Mouse (Mus musculus): ENCODE measurements around the gene Fat4.

DNA sequence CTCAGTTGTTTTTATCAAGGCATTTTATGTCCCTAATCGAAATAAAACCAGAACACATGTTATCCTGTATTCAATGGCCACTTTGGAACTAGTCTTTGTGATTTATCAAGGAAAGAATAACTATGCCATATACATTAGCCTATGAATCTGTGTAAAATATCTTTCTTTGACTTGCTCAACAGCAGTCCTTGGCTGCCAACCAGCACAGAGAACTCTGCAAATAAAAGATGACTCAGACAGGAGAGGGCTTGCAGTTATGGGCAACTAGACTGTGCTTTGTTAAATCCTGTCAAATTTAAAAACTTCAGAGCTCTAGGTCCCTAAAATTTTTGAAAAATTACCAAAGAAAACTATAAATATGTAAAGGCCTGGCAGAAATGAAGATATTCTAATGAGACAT, 130.9 kb downstream of the Fat4 start:
- TF ChIP-seq CTCF (IDR thresholded peaks at IDR 0.05; ENCODE audit: borderline replicate concordance, insufficient read depth, low read length) (no peak), POLR2A (IDR thresholded peaks at IDR 0.05; ENCODE audit: low read depth, low read length) (no peak)
